9 mouse cellular contexts compared by ENCODE assay signal in the genomic region with DNA sequence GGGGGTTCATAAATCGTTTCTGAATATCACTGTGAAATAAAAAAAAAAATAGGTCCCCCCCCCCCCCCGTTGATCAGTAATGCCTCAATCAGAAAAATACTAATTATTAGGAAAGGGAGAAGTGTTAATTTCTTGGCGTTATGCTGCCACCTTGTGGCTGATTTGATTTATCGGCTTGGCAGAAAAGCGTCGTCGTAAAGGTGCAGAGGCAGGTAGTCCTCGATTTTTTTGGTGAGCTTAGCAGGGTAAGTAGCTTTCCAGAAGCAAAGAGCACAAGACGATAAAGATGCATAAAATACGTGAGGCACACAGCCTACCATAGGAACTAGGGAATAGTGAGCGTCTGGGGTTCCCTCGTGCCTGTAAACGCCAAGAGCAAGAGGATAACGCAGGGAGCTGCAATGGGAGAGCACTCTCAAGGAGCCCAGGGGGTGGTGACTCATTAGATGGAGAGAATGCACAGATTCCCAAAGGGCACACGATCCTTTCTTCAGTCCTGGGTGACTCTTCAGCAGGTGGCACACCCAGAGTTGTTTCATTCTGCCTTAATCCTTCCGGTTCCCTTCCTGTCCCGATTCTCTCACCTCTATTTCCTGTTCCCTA. TPM values are rescaled to one million over a fixed set of nuclear protein-coding genes. Genes with fewer than 3 reads are reported as not detected.
DNase-seq lines count a peak whose midpoint lies in the region; ATAC-seq and TF ChIP-seq lines count a peak whose summit lies in the region.
"Had no signal": no experiment of that assay in that cellular context is flagged by ENCODE, and none has a peak within 500 bp of the region (broad histone marks: within the 10 kb centered on the region; RNA-seq: fewer than 3 reads in every experiment).

No protein-coding gene starts in this region.

- no peaks in the 10 kb centered on the region for H3K27me3 ChIP-seq in forebrain, postnatal 0 days (ENCODE audit: insufficient read depth, low read length)
- H3K27me3 ChIP-seq in intestine, embryonic 14.5 days (replicated peaks; ENCODE audit: control insufficient read depth, insufficient read depth, low read length) = no peaks in the 10 kb centered on the region
- H3K27me3 ChIP-seq in limb, embryonic 15.5 days = no peaks in the 10 kb centered on the region
- H3K27me3 ChIP-seq in midbrain, embryonic 16.5 days (ENCODE audit: control insufficient read depth, insufficient read depth, low read depth, low read length) = peaks cover 3% of the 10 kb centered on the region
- H3K27me3 ChIP-seq in stomach, postnatal 0 days (ENCODE audit: control insufficient read depth, insufficient read depth, low read length) = no peaks in the 10 kb centered on the region

- H3K27ac ChIP-seq in forebrain, postnatal 0 days (ENCODE audit: low read depth, low read length) = no peak overlapping the region
- H3K27ac ChIP-seq in intestine, embryonic 14.5 days (ENCODE audit: low read depth) = no peak overlapping the region
- no peak overlapping the region for H3K27ac ChIP-seq in limb, embryonic 15.5 days
- no peak overlapping the region for H3K27ac ChIP-seq in midbrain, embryonic 16.5 days (ENCODE audit: low read length)
- H3K27ac ChIP-seq in stomach, postnatal 0 days (replicated peaks) = no peak overlapping the region

- peak overlapping the region; percentile 11; the same call in 1 of the 2 replicates for H3K4me3 ChIP-seq in forebrain, postnatal 0 days (ENCODE audit: low read depth, low read length)
- H3K4me3 ChIP-seq in intestine, embryonic 14.5 days (ENCODE audit: low read depth, low read length) = no peak overlapping the region
- H3K4me3 ChIP-seq in limb, embryonic 15.5 days = no peak overlapping the region
- 0 out of 2 replicates have a peak overlapping the region, but pooled peaks have one; percentile 20 for H3K4me3 ChIP-seq in midbrain, embryonic 16.5 days (ENCODE audit: low read depth, low read length)
- 0 out of 2 replicates have a peak overlapping the region, but pooled peaks have one; percentile 8 for H3K4me3 ChIP-seq in stomach, postnatal 0 days (ENCODE audit: low read depth, low read length)

- H3K4me2 ChIP-seq in forebrain, postnatal 0 days (ENCODE audit: low read depth) = peak overlapping the region; percentile 45
- H3K4me2 ChIP-seq in intestine, embryonic 14.5 days (ENCODE audit: low read length) = peak overlapping the region; percentile 35; the same call in 1 of the 2 replicates
- peak overlapping the region; percentile 23; the same call in 1 of the 2 replicates for H3K4me2 ChIP-seq in limb, embryonic 15.5 days
- peak overlapping the region; percentile 54 for H3K4me2 ChIP-seq in midbrain, embryonic 16.5 days (ENCODE audit: low read length)
- peak overlapping the region; percentile 40 for H3K4me2 ChIP-seq in stomach, postnatal 0 days (replicated peaks; ENCODE audit: low read depth)

- ATAC-seq in forebrain, postnatal 0 days = peak; percentile 41; the same call in 1 of the 2 replicates
- ATAC-seq in intestine, embryonic 14.5 days (replicated peaks; ENCODE audit: low FRiP score, low TSS enrichment, low read depth) = no peak
- no peak for ATAC-seq in limb, embryonic 15.5 days (ENCODE audit: insufficient number of reproducible peaks, low FRiP score, low TSS enrichment, low read depth)
- ATAC-seq in midbrain, embryonic 16.5 days = peak; percentile 51; the same call in 1 of the 2 replicates
- peak; percentile 61; the same call in 1 of the 2 replicates for ATAC-seq in stomach, postnatal 0 days (ENCODE audit: low FRiP score, low TSS enrichment)

- H3K9me3 ChIP-seq in forebrain, postnatal 0 days (ENCODE audit: low read length) = no peaks in the 10 kb centered on the region
- H3K9me3 ChIP-seq in intestine, embryonic 14.5 days (ENCODE audit: control insufficient read depth, low read length) = no peaks in the 10 kb centered on the region
- no peaks in the 10 kb centered on the region for H3K9me3 ChIP-seq in limb, embryonic 15.5 days
- H3K9me3 ChIP-seq in midbrain, embryonic 16.5 days (replicated peaks; ENCODE audit: control insufficient read depth, low read length, poor library complexity, severe bottlenecking) = no peaks in the 10 kb centered on the region
- no peaks in the 10 kb centered on the region for H3K9me3 ChIP-seq in stomach, postnatal 0 days (ENCODE audit: control insufficient read depth, low read length)

- TF ChIP-seq CTCF in forebrain, postnatal 0 days (IDR thresholded peaks at IDR 0.05; ENCODE audit: low read depth) = peak; percentile 78
- peak; percentile 83 for TF ChIP-seq CTCF in stomach, postnatal 0 days (IDR thresholded peaks at IDR 0.05; ENCODE audit: low read depth)

- no peaks in the 10 kb centered on the region for H3K36me3 ChIP-seq in forebrain, postnatal 0 days (ENCODE audit: insufficient read depth)
- no peaks in the 10 kb centered on the region for H3K36me3 ChIP-seq in intestine, embryonic 14.5 days (ENCODE audit: control insufficient read depth, insufficient read depth, low read length)
- no peaks in the 10 kb centered on the region for H3K36me3 ChIP-seq in limb, embryonic 15.5 days
- H3K36me3 ChIP-seq in midbrain, embryonic 16.5 days (ENCODE audit: control insufficient read depth, insufficient read depth, low read length) = no peaks in the 10 kb centered on the region
- no peaks in the 10 kb centered on the region for H3K36me3 ChIP-seq in stomach, postnatal 0 days (ENCODE audit: control insufficient read depth, insufficient read depth, low read length)

- no peak for TF ChIP-seq EP300 in stomach, postnatal 0 days (optimal IDR thresholded peaks at IDR 0.05)

- 0 out of 2 replicates have a peak overlapping the region, but pooled peaks have one; percentile 29 for H3K9ac ChIP-seq in forebrain, postnatal 0 days
- no peak overlapping the region for H3K9ac ChIP-seq in intestine, embryonic 14.5 days (ENCODE audit: low read length)
- H3K9ac ChIP-seq in limb, embryonic 15.5 days = no peak overlapping the region
- peak overlapping the region; percentile 55; the same call in 1 of the 2 replicates for H3K9ac ChIP-seq in midbrain, embryonic 16.5 days (ENCODE audit: low read depth, low read length)
- H3K9ac ChIP-seq in stomach, postnatal 0 days (ENCODE audit: low read length) = no peak overlapping the region

- WGBS in forebrain, postnatal 0 days = 11% methylated on average over 17 of the region's 17 CpGs
- WGBS in intestine, embryonic 14.5 days = 13% methylated on average over 17 of the region's 17 CpGs
- WGBS in limb, embryonic 15.5 days = 13% methylated on average over 17 of the region's 17 CpGs
- WGBS in midbrain, embryonic 16.5 days = 12% methylated on average over 17 of the region's 17 CpGs
- WGBS in stomach, postnatal 0 days = 12% methylated on average over 17 of the region's 17 CpGs

- peak; percentile 44 for DNase-seq in ovary, postnatal 14 days (ENCODE audit: low spot score)
- no peak for DNase-seq in ovary, postnatal 36 days (ENCODE audit: low spot score)
- DNase-seq in cerebellum, adult 11 months = peak; percentile 73
- DNase-seq in forebrain, postnatal 0 days = peak; percentile 85
- DNase-seq in intestine, embryonic 14.5 days (ENCODE audit: low spot score) = peak; percentile 79
- peak; percentile 60 for DNase-seq in stomach, postnatal 0 days (ENCODE audit: low spot score)

- no peaks in the 10 kb centered on the region for H3K4me1 ChIP-seq in forebrain, postnatal 0 days (ENCODE audit: insufficient read depth)
- H3K4me1 ChIP-seq in intestine, embryonic 14.5 days (replicated peaks; ENCODE audit: control insufficient read depth, insufficient read depth, low read length) = no peaks in the 10 kb centered on the region
- H3K4me1 ChIP-seq in limb, embryonic 15.5 days = no peaks in the 10 kb centered on the region
- H3K4me1 ChIP-seq in midbrain, embryonic 16.5 days (ENCODE audit: control insufficient read depth, insufficient read depth, low read length) = no peaks in the 10 kb centered on the region
- no peaks in the 10 kb centered on the region for H3K4me1 ChIP-seq in stomach, postnatal 0 days (replicated peaks; ENCODE audit: control insufficient read depth, insufficient read depth)

RNA-seq across cellular contexts. Expression of a gene that starts 3.8 kb away (rescaled TPM):
- total RNA-seq in forebrain, postnatal 0 days (2014; rRNA removed) = not detected in 2 replicates
- 0.16 and 0.18 TPM in 2 replicates for polyA plus RNA-seq in forebrain, postnatal 0 days (2015; fragmentation: Nextera tagmentation; extraction: Ambion mirVana)
- not detected in 2 replicates for polyA plus RNA-seq in intestine, embryonic 14.5 days (2014; fragmentation: Nextera tagmentation; extraction: Ambion mirVana)
- polyA plus RNA-seq in limb, embryonic 15.5 days (2015; fragmentation: Nextera tagmentation; extraction: Ambion mirVana) = not detected in 2 replicates
- polyA plus RNA-seq in midbrain, embryonic 16.5 days (2015; fragmentation: Nextera tagmentation; extraction: Ambion mirVana) = not detected in 2 replicates
- 0.11 and 0.15 TPM in 2 replicates for polyA plus RNA-seq in stomach, postnatal 0 days (2015; fragmentation: Nextera tagmentation; extraction: Ambion mirVana)
- polyA plus RNA-seq: testis, adult 2 months had no signal

RNA-seq across cellular contexts. Expression of a gene that starts 49.9 kb away (rescaled TPM):
- 18.0 and 19.0 TPM in 2 replicates for total RNA-seq in forebrain, postnatal 0 days (2014; rRNA removed)
- 13.7 and 14.9 TPM in 2 replicates for polyA plus RNA-seq in forebrain, postnatal 0 days (2015; fragmentation: Nextera tagmentation; extraction: Ambion mirVana)
- polyA plus RNA-seq in intestine, embryonic 14.5 days (2014; fragmentation: Nextera tagmentation; extraction: Ambion mirVana) = 28.9 and 31.9 TPM in 2 replicates
- polyA plus RNA-seq in limb, embryonic 15.5 days (2015; fragmentation: Nextera tagmentation; extraction: Ambion mirVana) = 24.7 and 25.0 TPM in 2 replicates
- 20.5 and 24.0 TPM in 2 replicates for polyA plus RNA-seq in midbrain, embryonic 16.5 days (2015; fragmentation: Nextera tagmentation; extraction: Ambion mirVana)
- polyA plus RNA-seq in stomach, postnatal 0 days (2015; fragmentation: Nextera tagmentation; extraction: Ambion mirVana) = 11.5 and 12.2 TPM in 2 replicates

RNA-seq across cellular contexts. Expression of a gene that starts 50.1 kb away (rescaled TPM):
- 55.2 and 63.0 TPM in 2 replicates for total RNA-seq in forebrain, postnatal 0 days (2014; rRNA removed)
- polyA plus RNA-seq in forebrain, postnatal 0 days (2015; fragmentation: Nextera tagmentation; extraction: Ambion mirVana) = 76.7 and 86.1 TPM in 2 replicates
- polyA plus RNA-seq in intestine, embryonic 14.5 days (2014; fragmentation: Nextera tagmentation; extraction: Ambion mirVana) = 83.1 and 94.1 TPM in 2 replicates
- polyA plus RNA-seq in limb, embryonic 15.5 days (2015; fragmentation: Nextera tagmentation; extraction: Ambion mirVana) = 116 and 119 TPM in 2 replicates
- 97.4 and 97.7 TPM in 2 replicates for polyA plus RNA-seq in midbrain, embryonic 16.5 days (2015; fragmentation: Nextera tagmentation; extraction: Ambion mirVana)
- polyA plus RNA-seq in stomach, postnatal 0 days (2015; fragmentation: Nextera tagmentation; extraction: Ambion mirVana) = 93.5 and 94.2 TPM in 2 replicates

Comparison
In these comparisons a context has a peak if more than half of its experiments do, and no peak if none do; other contexts are left out.
1. ATAC-seq: peak in forebrain, postnatal 0 days (single experiment), midbrain, embryonic 16.5 days (single experiment) and stomach, postnatal 0 days (single experiment); none in intestine, embryonic 14.5 days (single experiment) and limb, embryonic 15.5 days (single experiment).
2. H3K4me3 ChIP-seq: peak in forebrain, postnatal 0 days (single experiment), midbrain, embryonic 16.5 days (single experiment) and stomach, postnatal 0 days (single experiment); none in intestine, embryonic 14.5 days (single experiment) and limb, embryonic 15.5 days (single experiment).
3. H3K9ac ChIP-seq: peak in forebrain, postnatal 0 days (single experiment) and midbrain, embryonic 16.5 days (single experiment); none in intestine, embryonic 14.5 days (single experiment), limb, embryonic 15.5 days (single experiment) and stomach, postnatal 0 days (single experiment).
4. Peak in every context shown above with its lines, with median percentiles within 50 percentile points of each other: H3K4me2 ChIP-seq.